Mouse (Mus musculus) c-Kit-positive CD71-negative TER-119-negative erythroid progenitor cells, embryonic 14.5 days (primary cell): ENCODE data around the gene Sec31a.

Experiments
- DNase-seq: peaks from one replicate; pipeline ENCODE4 v3.0.0-alpha.2; 2013; ENCODE audit warnings: low read depth

Gene Sec31a

GRCm38 (mm10) chr5:100408485-100408884, 7.5 kb downstream of the Sec31a start:
- DNase-seq: no peak

- no peak for DNase-seq
Measured at GRCm38 (mm10) chr5:100396753-100397152, 19.3 kb downstream of the Sec31a start.

- DNase-seq: no peak
Measured at GRCm38 (mm10) chr5:100393681-100394080, 22.4 kb downstream of the Sec31a start.

- DNase-seq: no peak
Measured at GRCm38 (mm10) chr5:100392436-100392955, 23.5 kb downstream of the Sec31a start.

GRCm38 (mm10) chr5:100383782-100384510, 32.1 kb downstream of the Sec31a start:
- DNase-seq: no peak

GRCm38 (mm10) chr5:100381094-100381493, 34.9 kb downstream of the Sec31a start:
- no peak for DNase-seq

GRCm38 (mm10) chr5:100380277-100380676, 35.8 kb downstream of the Sec31a start:
- DNase-seq: no peak

- no peak for DNase-seq
Measured at GRCm38 (mm10) chr5:100378981-100379380, 37.1 kb downstream of the Sec31a start.

GRCm38 (mm10) chr5:100378211-100378610, 37.8 kb downstream of the Sec31a start:
- DNase-seq: no peak

GRCm38 (mm10) chr5:100377376-100377775, 38.7 kb downstream of the Sec31a start:
- no peak for DNase-seq

- no peak for DNase-seq
Measured at GRCm38 (mm10) chr5:100374703-100375102, 41.3 kb downstream of the Sec31a start.

- DNase-seq: peak; percentile 30
Measured at GRCm38 (mm10) chr5:100373952-100374351, 42.1 kb downstream of the Sec31a start.

GRCm38 (mm10) chr5:100370919-100371318, 45.1 kb downstream of the Sec31a start:
- DNase-seq: no peak

GRCm38 (mm10) chr5:100369825-100370459, 46.1 kb downstream of the Sec31a start:
- no peak for DNase-seq

GRCm38 (mm10) chr5:100369093-100369492, 46.9 kb downstream of the Sec31a start:
- DNase-seq: no peak

GRCm38 (mm10) chr5:100368527-100368926, 47.5 kb downstream of the Sec31a start:
- no peak for DNase-seq

GRCm38 (mm10) chr5:100367051-100367450, 49.0 kb downstream of the Sec31a start:
- DNase-seq: no peak

GRCm38 (mm10) chr5:100360296-100360695, 55.7 kb downstream of the Sec31a start:
- DNase-seq: no peak

- no peak for DNase-seq
Measured at GRCm38 (mm10) chr5:100358334-100358733, 57.7 kb downstream of the Sec31a start.

- no peak for DNase-seq
Measured at GRCm38 (mm10) chr5:100354644-100355043, 61.4 kb downstream of the Sec31a start.

GRCm38 (mm10) chr5:100352986-100353848, 62.8 kb downstream of the Sec31a start:
- no peak for DNase-seq

GRCm38 (mm10) chr5:100350907-100351456, 65.1 kb downstream of the Sec31a start:
- no peak for DNase-seq
